Mouse (Mus musculus) G1E (cell line): ENCODE results near the gene Nup107.
"Not testable (repeated sequence)": the region's sequence is repeated elsewhere in the genome, so short reads cannot be mapped to it uniquely, and the experiment has no call there.

Source experiments
- CTCF ChIP-seq: IDR thresholded peaks from 2 replicates; pipeline ENCODE4 v1.5.1; 2012; ENCODE audit warnings: low read depth, low read length, inconsistent platforms, mixed read lengths
- POLR2AphosphoS5 ChIP-seq: IDR thresholded peaks from 2 replicates; pipeline ENCODE4 v1.6.1; 2012; ENCODE audit warnings: low read depth, low read length, inconsistent platforms; ENCODE audit not compliant: insufficient replicate concordance

DNA sequence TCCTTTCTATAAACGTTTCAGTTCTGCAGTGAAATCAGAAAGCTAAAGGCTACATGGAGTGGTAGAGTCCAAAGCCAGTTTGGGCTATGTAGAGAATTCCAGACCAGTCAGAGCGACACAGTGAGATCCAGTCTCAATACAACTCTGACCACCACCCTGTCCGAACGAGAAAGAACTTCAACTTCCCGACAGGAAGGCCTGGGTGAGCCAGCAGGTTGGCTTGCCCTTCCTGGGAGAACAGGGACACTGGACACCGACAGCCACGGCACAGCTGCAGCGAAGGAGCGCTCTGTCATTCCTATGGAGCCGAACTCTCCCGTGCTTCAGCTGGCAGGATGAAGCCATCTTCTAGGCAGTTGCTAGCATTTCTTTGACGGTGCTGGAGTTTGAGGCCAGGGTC, 57.1 kb downstream of the Nup107 start:
- not testable (repeated sequence) for TF ChIP-seq CTCF, POLR2AphosphoS5
